Mouse (Mus musculus) liver, adult 2 months (tissue): ENCODE data around the gene Nfrkb.
A peak's percentile ranks its signal among the peaks of the same experiment; 100 is the strongest.

Experiments used
- CTCF ChIP-seq: fragments of 200-500 bp; IDR thresholded peaks from 2 replicates; pipeline ENCODE4 v1.5.1; 2011; ENCODE audit warnings: low read depth, low read length, control low read depth
- POLR2A ChIP-seq: fragments of 200-500 bp; IDR thresholded peaks from 2 replicates; pipeline ENCODE4 v1.6.1; 2011; ENCODE audit warnings: low read length, control low read depth; ENCODE audit not compliant: insufficient read depth; ENCODE audit errors: extremely low read depth

DNA sequence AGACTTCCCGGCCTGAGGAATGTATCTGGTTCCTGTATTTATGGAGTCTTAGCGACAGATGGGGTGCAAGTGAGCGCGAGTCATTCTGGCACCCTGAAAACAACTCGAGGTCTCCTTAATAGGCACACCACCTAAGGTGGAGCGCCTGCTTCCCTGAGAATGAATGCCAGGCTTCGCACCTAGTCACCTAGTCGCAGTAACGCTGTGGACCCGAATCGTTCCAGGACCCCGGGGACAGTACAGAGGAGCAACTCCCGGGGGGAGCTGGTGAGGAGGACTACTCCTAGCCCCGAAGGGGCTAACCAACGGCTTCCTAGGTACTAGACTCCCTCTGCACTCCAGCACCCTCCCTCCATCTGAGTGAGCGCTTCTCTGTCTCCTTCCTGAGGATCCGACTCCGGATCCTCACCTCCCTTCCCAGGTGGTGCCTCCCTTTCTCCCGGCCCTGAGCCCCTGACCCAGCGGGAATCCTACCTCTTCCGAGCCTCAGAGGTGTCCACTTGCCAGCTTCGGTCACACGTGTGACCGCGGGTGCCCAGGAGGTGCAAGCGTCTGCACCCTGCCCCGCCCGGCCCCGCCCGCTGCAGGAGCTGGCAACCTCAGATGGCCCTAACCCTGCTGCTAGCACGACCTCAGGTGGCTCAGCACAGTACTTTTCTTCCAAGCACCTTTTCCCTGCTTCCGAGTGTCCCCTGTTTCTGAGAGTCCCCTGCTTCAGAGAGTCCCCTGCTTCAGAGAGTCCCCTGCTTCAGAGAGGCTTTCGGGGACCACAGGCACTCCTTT lies 77.9 kb downstream of the Nfrkb start, which contains the start of gene Tmem45b:
- TF ChIP-seq CTCF (peak; percentile 20; the same call in 1 of the 2 replicates), POLR2A (no peak)
